Mouse (Mus musculus) heart, embryonic 14.5 days (tissue): ENCODE data around the gene Pax1. TPM values are rescaled to one million over a fixed set of nuclear protein-coding genes. Genes with fewer than 3 reads are reported as not detected.

Source experiments
- ATAC-seq: fragments of 200-750 bp; cut with Nextera tagmentation; 2 replicates; pipeline ENCODE4 v1.8.0; 2017; ENCODE audit warnings: low read depth, moderate TSS enrichment; ENCODE audit not compliant: insufficient number of reproducible peaks, insufficient read depth, low FRiP score
- H3K27ac ChIP-seq, 2 experiments: fragments of 200-500 bp in 1 of 2; fragments of 300-500 bp in 1 of 2; sonication (generic) in 1 of 2; replicated peaks in 1 of 2; 2 replicates each; pipeline ENCODE4 v1.5.1; 2012 to 2014; ENCODE audit warnings: low read depth in 2 of 2, low read length in 2 of 2, control low read depth in 1 of 2, mild to moderate bottlenecking in 1 of 2, mixed read lengths in 1 of 2; ENCODE audit not compliant: control insufficient read depth in 1 of 2, insufficient read depth in 1 of 2
- H3K27me3 ChIP-seq: fragments of 300-500 bp; sonication (generic); 2 replicates; pipeline ENCODE4 v1.6.1; 2014; ENCODE audit warnings: mild to moderate bottlenecking, low read length, control low read depth; ENCODE audit not compliant: control insufficient read depth, insufficient read depth
- H3K36me3 ChIP-seq: fragments of 300-500 bp; sonication (generic); 2 replicates; pipeline ENCODE4 v1.6.1; 2014; ENCODE audit warnings: mild to moderate bottlenecking, control low read depth, low read length, mixed read lengths; ENCODE audit not compliant: control insufficient read depth, insufficient read depth
- H3K4me1 ChIP-seq, 2 experiments: fragments of 200-500 bp in 1 of 2; fragments of 300-500 bp in 1 of 2; sonication (generic) in 1 of 2; 2 replicates each; pipeline ENCODE4 v1.6.1; 2012 to 2014; ENCODE audit warnings: low read length in 2 of 2, control low read depth in 1 of 2, mixed read lengths in 1 of 2; ENCODE audit not compliant: control insufficient read depth in 2 of 2, insufficient read depth in 2 of 2
- H3K4me2 ChIP-seq: fragments of 300-500 bp; sonication (generic); 2 replicates; pipeline ENCODE4 v1.6.1; 2014; ENCODE audit warnings: mild to moderate bottlenecking, low read length
- H3K4me3 ChIP-seq, 2 experiments: fragments of 200-500 bp in 1 of 2; fragments of 300-500 bp in 1 of 2; sonication (generic) in 1 of 2; 2 replicates each; pipeline ENCODE4 v1.5.1; 2012 to 2014; ENCODE audit warnings: low read length in 2 of 2, mild to moderate bottlenecking in 2 of 2, control low read depth in 1 of 2, low read depth in 1 of 2, moderate library complexity in 1 of 2; ENCODE audit not compliant: control insufficient read depth in 1 of 2, insufficient read depth in 1 of 2
- H3K9ac ChIP-seq: fragments of 300-500 bp; sonication (generic); 2 replicates; pipeline ENCODE4 v1.6.1; 2014; ENCODE audit warnings: mild to moderate bottlenecking, low read length
- H3K9me3 ChIP-seq: fragments of 300-500 bp; sonication (generic); 2 replicates; pipeline ENCODE4 v1.6.1; 2016; ENCODE audit warnings: low read length, control low read depth; ENCODE audit not compliant: control insufficient read depth
- WGBS: fragments of 180-500 bp; shearing (Covaris S2); extraction: QIAGEN DNeasy Blood & Tissue Kit; methylation state at CpG from one replicate; pipeline ENCODE4 v1.1.7; 2014; 5-methylcytosine and 5-hydroxymethylcytosine counted together
- polyA plus RNA-seq: library from polyadenylated mRNA; unstranded; fragments of >200 nt; fragmentation: Nextera tagmentation; extraction: Ambion mirVana; gene quantifications from 2 replicates; pipeline ENCODE4 v1.2.1, GENCODE M21; 2014

Pax1 gene
- polyA plus RNA-seq, 1 experiment from 2014 or later, result not detected

- ATAC-seq, result no peak
- WGBS, result 4% methylated on average over 7 of the region's 7 CpGs
Observed at GRCm38 (mm10) chr2:147360401-147360800, 1.3 kb upstream of the Pax1 start.

GRCm38 (mm10) chr2:147360856-147361255 lies 869 bp upstream of the Pax1 start:
- 4% methylated on average over 5 of the region's 5 CpGs for WGBS
- Histone ChIP-seq H3K27ac (no peak overlapping the region), H3K9me3 (no peaks in the 10 kb centered on the region), H3K4me3 (no peak overlapping the region), H3K4me1 (0 out of 4 replicates have a peak, but pooled peaks cover 0 to 4% of the 10 kb centered on the region in 2 experiments), H3K4me2 (no peak overlapping the region), H3K9ac (no peak overlapping the region), H3K36me3 (no peaks in the 10 kb centered on the region), H3K27me3 (peaks cover 97% of the 10 kb centered on the region)
- ATAC-seq, result no peak

More at GRCm38 (mm10) chr2:147360401-147360800, 1.3 kb upstream of the Pax1 start:
- H3K27ac ChIP-seq, result no peak overlapping the region
- no peak overlapping the region for H3K4me3 ChIP-seq
- H3K27me3 ChIP-seq, result peaks cover 95% of the 10 kb centered on the region
- 0 out of 4 replicates have a peak, but pooled peaks cover 0 to 2% of the 10 kb centered on the region in 2 experiments for H3K4me1 ChIP-seq
- H3K9ac ChIP-seq, result no peak overlapping the region
- H3K9me3 ChIP-seq, result no peaks in the 10 kb centered on the region
- no peaks in the 10 kb centered on the region for H3K36me3 ChIP-seq
- no peak overlapping the region for H3K4me2 ChIP-seq

- Histone ChIP-seq H3K4me2 (peak overlapping the region; percentile 27), H3K27me3 (peaks cover 99% of the 10 kb centered on the region), H3K4me3 (peak overlapping the region in 1 of 2 experiments; percentile 9; a peak in 1 of 4 replicates), H3K9me3 (no peaks in the 10 kb centered on the region), H3K9ac (no peak overlapping the region), H3K27ac (no peak overlapping the region), H3K4me1 (0 out of 4 replicates have a peak, but pooled peaks cover 0 to 4% of the 10 kb centered on the region in 2 experiments), H3K36me3 (no peaks in the 10 kb centered on the region)
- ATAC-seq, result no peak
- WGBS, result 1% methylated on average over 18 of the region's 18 CpGs
Observed at GRCm38 (mm10) chr2:147362316-147362715, 591 bp downstream of the Pax1 start.

GRCm38 (mm10) chr2:147363401-147364130 lies 1.8 kb downstream of the Pax1 start:
- 8% methylated on average over 5 of the region's 6 CpGs for WGBS

GRCm38 (mm10) chr2:147364198-147364597 lies 2.5 kb downstream of the Pax1 start:
- Histone ChIP-seq H3K9me3 (no peaks in the 10 kb centered on the region), H3K9ac (no peak overlapping the region), H3K4me1 (peaks cover 0 to 13% of the 10 kb centered on the region in 2 experiments; a peak in 2 of 4 replicates), H3K27me3 (peaks cover 94% of the 10 kb centered on the region), H3K36me3 (no peaks in the 10 kb centered on the region), H3K27ac (no peak overlapping the region), H3K4me2 (no peak overlapping the region), H3K4me3 (no peak overlapping the region)
- no peak for ATAC-seq
- WGBS, result 9% methylated on average over 6 of the region's 6 CpGs

More at GRCm38 (mm10) chr2:147363401-147364130, 1.8 kb downstream of the Pax1 start:
- H3K27me3 ChIP-seq, result peaks cover 99% of the 10 kb centered on the region
- no peak overlapping the region for H3K4me2 ChIP-seq
- ATAC-seq, result no peak
- no peak overlapping the region for H3K27ac ChIP-seq
- no peak overlapping the region for H3K4me3 ChIP-seq
- no peak overlapping the region for H3K9ac ChIP-seq
- H3K4me1 ChIP-seq, result peaks cover 0 to 13% of the 10 kb centered on the region in 2 experiments; a peak in 2 of 4 replicates
- H3K9me3 ChIP-seq, result no peaks in the 10 kb centered on the region
- H3K36me3 ChIP-seq, result no peaks in the 10 kb centered on the region

- ATAC-seq, result peak; percentile 22; the same call in 1 of the 2 replicates
- Histone ChIP-seq H3K4me2 (peak overlapping the region; percentile 56), H3K27me3 (peaks cover 94% of the 10 kb centered on the region), H3K9me3 (no peaks in the 10 kb centered on the region), H3K36me3 (no peaks in the 10 kb centered on the region), H3K4me3 (peak overlapping the region; percentile 28 to 34), H3K27ac (no peak overlapping the region), H3K4me1 (peaks cover 0 to 13% of the 10 kb centered on the region in 2 experiments; a peak in 2 of 4 replicates), H3K9ac (0 out of 2 replicates have a peak overlapping the region, but pooled peaks have one; percentile 2)
- WGBS, result under 1% methylated on average over 70 of the region's 80 CpGs
Observed at GRCm38 (mm10) chr2:147364982-147365907, 3.5 kb downstream of the Pax1 start.

GRCm38 (mm10) chr2:147365908-147366630 lies 4.3 kb downstream of the Pax1 start:
- H3K27ac ChIP-seq, result no peak overlapping the region
- H3K36me3 ChIP-seq, result no peaks in the 10 kb centered on the region
- H3K4me2 ChIP-seq, result no peak overlapping the region; the same call in 1 of the 2 replicates
- no peak for ATAC-seq
- 2% methylated on average over 36 of the region's 36 CpGs for WGBS
- no peaks in the 10 kb centered on the region for H3K9me3 ChIP-seq
- peaks cover 94% of the 10 kb centered on the region for H3K27me3 ChIP-seq
- peak overlapping the region in 1 of 2 experiments; percentile 22; a peak in 2 of 4 replicates for H3K4me3 ChIP-seq
- peaks cover 0 to 13% of the 10 kb centered on the region in 2 experiments; a peak in 2 of 4 replicates for H3K4me1 ChIP-seq
- H3K9ac ChIP-seq, result no peak overlapping the region
